Mouse (Mus musculus) cerebellum, adult 2 months (tissue): ENCODE measurements around the gene Ctsf.

Experiments used
- CTCF ChIP-seq: fragments of 200-500 bp; IDR thresholded peaks from 2 replicates; pipeline ENCODE4 v1.5.1; 2011; ENCODE audit warnings: low read depth, mild to moderate bottlenecking, control low read depth, low read length, moderate library complexity, borderline replicate concordance; ENCODE audit not compliant: insufficient read depth
- POLR2A ChIP-seq: fragments of 200-500 bp; IDR thresholded peaks from 2 replicates; pipeline ENCODE4 v1.6.1; 2011; ENCODE audit warnings: low read length, control low read depth, borderline replicate concordance; ENCODE audit not compliant: insufficient read depth

GRCm38 (mm10) chr19:4811063-4811908 is 43.6 kb upstream of the Ctsf start, which contains the start of the genes Gm21992 and Rbm14:
- TF ChIP-seq CTCF (no peak), POLR2A (peak; percentile 98)
